Mouse (Mus musculus): ENCODE results near the gene Tuba1c. TPM values are rescaled to one million over a fixed set of nuclear protein-coding genes. Genes with fewer than 3 reads are reported as not detected.

Tuba1c gene
- total RNA-seq, 2 experiments from 2014 or later: 7.1 to 7.7 TPM

DNA sequence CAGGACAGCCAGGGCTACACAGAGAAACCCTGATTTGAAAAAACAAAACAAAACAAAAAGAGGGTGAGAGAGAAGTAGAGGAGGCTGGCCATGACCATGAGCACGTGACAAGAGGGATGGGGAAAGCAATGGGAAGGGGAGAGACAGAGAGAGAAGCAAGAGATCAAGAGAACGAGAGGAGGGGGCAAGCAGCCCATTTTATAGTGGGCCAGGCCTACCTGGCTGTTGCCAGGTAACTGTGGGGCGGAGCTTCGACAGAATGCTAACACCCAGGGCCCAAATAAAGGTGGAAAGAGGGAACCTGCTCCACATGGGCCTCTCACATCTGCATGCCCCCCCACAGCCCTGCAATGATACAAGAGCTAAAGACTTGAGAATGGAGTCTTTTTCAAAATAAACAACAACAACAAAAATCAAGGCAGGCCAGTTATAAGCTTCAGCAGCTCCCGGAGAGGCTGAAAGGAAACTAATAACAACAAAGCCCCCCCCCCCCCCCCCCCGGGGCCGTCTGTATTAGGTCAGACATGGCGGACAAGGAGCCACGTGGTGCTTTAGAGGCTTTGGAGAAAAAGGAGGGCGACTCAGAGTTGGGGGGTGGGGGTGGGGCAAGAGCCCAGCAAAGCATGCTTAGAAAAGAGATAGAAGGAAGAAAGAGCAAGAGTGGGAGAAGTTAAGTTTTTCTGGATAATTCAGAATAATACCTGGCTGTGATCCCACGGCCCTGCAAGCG is 39.8 kb upstream of the Tuba1c start:
- intact Hi-C loops (cut with DNase I): no loop called here

DNA sequence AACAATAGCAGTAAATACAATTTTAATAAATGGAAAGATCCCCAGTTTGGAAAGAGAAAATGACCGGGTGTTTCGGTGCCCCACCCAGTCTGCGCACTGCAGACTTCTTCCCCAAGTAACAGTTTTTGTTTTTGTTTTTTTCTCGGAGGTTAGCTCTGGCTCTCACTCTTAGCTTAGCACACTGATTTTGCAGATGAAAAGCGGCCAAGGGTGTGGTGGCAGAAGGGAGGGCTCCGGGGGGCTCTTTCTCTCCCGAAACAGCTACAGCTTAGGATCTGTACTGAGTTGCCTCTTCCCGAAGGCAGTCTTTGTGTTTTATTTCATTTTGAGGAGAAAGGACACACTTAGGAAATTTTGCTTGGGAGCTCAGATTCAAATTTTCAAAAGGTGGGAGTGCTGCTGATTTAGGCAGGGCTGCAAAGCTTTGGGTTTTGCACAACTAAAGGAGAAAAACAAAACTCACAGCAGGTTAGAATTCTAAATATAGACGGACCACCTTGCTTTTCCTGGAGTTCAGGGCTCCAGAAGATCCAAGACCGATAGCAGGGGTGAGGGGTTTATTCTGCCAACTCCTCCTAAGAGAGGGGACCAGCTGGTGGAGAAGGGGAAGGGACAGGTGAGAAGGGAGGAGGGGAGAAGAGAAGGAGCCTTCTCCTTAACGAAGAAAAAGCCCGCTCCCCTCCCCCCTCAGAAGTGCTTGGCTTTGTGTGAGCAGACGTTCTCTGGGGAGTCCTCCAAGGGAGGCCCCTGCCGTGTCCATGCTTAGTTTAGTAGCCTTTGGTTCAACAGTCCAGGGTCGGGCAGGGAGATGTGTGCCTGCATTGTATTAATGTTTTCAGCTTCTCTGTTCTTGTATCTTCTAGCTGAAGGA is 38.8 kb upstream of the Tuba1c start:
- peak overlapping the region; percentile 23 for H3K4me3 ChIP-seq
- no peak for TF ChIP-seq CTCF (IDR thresholded peaks at IDR 0.05)
- peak; percentile 51 for DNase-seq
- intact Hi-C loops (cut with DNase I): no loop called here
- peak overlapping the region; percentile 99 for H3K27ac ChIP-seq

More for the DNA sequence above, 39.8 kb upstream of the Tuba1c start:
- DNase-seq: no peak
- no peak for TF ChIP-seq CTCF (IDR thresholded peaks at IDR 0.05)
- Histone ChIP-seq H3K4me3 (peak overlapping the region; percentile 1; the same call in 1 of the 2 replicates), H3K27ac (peak overlapping the region; percentile 99)

DNA sequence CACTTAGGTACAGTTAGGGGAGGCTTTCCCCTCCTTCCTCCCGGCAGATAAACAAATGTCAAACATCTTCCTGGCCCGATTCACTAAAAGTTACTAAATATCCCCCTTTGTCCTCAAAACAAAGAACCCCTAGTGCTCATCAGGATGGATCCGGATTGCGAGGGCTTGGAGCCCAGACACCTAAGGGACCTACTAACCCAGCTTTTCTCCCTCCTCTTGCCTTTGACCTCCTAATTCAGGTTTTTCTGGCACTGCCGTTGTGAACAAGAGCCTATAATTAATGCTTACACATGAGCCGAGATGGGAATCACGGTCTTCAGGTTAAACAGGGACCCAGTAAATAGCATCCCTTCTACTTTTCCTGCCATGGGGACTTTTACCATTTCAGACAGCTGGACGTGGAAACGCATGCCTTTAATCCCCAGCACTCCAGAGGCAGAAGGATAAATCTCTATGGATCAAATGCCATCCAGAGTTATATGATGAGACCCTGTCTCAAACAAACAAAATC is 38.1 kb upstream of the Tuba1c start:
- no peak for DNase-seq
- intact Hi-C loops (cut with DNase I): loop anchor here (2.0 kb wide), 1 partner anchor 57 kb away; the partner anchor contains the start of gene Tuba1b

DNA sequence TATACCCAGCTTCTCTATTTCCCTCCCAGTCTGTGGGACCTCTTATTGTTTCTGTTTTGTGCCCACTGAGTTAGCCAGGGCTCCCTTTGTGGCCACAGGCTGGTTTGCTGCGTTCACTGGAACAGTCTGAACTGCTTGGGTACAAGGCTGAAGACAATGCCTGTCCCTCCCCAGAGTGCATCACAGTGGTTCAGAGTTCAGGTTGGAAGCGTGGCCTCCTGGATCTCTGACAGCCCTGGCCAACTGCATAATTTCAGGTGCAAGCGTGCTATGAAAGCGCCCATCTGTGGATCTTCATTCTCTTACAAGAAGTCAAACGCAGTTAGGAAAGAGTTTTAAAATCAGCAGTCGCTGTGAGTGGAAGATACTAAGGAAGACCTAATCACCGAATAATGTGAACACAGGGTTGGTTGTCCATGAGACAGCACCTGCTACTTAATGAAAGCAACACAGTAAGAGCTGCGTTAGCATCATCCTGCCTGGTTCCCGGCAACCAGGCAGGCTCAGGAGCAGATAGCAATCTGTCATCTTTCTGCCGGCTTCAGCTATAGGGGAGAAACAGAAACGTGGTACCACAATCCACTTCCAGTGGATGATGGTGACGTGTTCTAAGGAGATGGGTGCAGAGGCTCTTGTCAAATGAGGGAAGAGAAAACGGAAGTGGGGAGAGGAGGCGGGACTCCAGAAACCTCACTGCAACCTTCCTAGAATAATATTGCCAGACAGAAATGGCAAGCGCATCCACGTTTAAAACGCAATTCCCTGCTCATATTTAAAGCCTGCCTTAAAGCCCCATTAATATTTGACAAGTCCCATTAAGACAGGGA is 37.4 kb upstream of the Tuba1c start:
- intact Hi-C loops (cut with DNase I): loop anchor here (2.0 kb wide), 1 partner anchor 57 kb away; the partner anchor contains the start of gene Tuba1b
- TF ChIP-seq CTCF (IDR thresholded peaks at IDR 0.05): no peak
- peak; percentile 56 for DNase-seq

More for the DNA sequence above, 38.1 kb upstream of the Tuba1c start:
- H3K4me3 ChIP-seq: peak overlapping the region; percentile 23; the same call in 1 of the 2 replicates
- TF ChIP-seq CTCF (IDR thresholded peaks at IDR 0.05): no peak
- peak overlapping the region; percentile 99 for H3K27ac ChIP-seq

DNA sequence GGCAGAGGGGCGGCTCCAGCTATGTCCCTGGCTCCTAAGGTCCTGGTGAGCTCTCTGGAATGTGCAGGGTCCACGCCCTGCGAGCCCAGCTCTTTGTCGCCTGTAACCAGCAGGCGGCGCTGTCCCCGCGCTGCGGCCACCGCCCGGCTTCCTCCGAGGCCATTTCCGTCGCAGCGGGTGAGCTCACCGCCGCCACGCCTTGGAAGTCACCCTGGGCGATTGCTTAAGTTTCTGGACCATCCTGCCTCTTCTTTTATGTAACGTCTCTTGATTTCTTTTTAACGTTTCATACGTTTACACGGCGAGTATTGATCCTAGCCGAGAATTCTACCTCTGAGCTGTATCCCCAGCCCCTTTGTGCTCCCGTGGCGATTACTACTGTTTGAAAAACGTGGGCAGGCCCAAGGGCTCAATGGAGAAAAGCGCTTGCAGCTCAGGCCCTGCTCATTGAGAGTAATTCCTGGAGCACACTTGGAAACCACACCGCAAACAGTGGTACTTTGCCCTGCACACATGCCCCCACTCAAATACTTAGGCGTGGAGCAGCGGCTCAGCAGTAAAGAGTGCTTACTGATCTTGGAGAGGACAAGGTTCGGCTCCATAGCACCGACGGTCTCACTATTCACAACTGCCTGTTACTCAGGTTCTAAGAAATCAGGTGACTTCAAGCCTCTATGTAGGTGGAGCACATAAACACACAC is 36.4 kb upstream of the Tuba1c start:
- intact Hi-C loops (cut with DNase I): loop anchor here (1.0 to 2.0 kb wide), 2 partner anchors 40 to 58 kb away; partner anchors contain the start of genes Gm49450, Tuba1a and Tuba1b
- peak overlapping the region; percentile 99 for H3K27ac ChIP-seq
- DNase-seq: peak; percentile 98
- H3K4me3 ChIP-seq: peak overlapping the region; percentile 82
- peak; percentile 99 for TF ChIP-seq CTCF (IDR thresholded peaks at IDR 0.05)

More for the DNA sequence above, 37.4 kb upstream of the Tuba1c start:
- H3K27ac ChIP-seq: peak overlapping the region; percentile 99
- peak overlapping the region; percentile 82 for H3K4me3 ChIP-seq

DNA sequence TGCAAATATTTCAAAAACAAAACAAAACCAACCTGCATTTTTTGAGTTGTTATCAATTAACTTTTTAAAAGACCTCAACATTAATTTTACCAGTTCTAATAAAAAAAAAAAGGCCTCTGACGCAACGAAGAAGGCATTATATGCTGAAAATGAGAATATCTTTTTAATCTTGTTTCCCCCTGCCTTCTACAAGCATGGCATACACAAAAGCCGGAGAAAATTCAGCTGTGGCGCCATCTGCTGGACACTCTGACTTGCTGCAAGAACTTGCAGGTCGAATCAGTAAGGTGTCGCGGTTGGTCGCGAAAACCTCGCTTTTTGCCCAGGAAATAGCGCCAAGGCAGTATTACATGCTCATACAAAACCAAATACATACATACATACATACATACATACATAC is 35.8 kb upstream of the Tuba1c start:
- peak; percentile 92 for DNase-seq
- Histone ChIP-seq H3K4me3 (peak overlapping the region; percentile 82), H3K27ac (peak overlapping the region; percentile 99)
- peak; percentile 93 for TF ChIP-seq CTCF (IDR thresholded peaks at IDR 0.05)
- intact Hi-C loops (cut with DNase I): loop anchor here (1.0 to 2.0 kb wide), 3 partner anchors 41 to 102 kb away; partner anchors contain the start of genes Gm49450, Tuba1a and Tuba1b

DNA sequence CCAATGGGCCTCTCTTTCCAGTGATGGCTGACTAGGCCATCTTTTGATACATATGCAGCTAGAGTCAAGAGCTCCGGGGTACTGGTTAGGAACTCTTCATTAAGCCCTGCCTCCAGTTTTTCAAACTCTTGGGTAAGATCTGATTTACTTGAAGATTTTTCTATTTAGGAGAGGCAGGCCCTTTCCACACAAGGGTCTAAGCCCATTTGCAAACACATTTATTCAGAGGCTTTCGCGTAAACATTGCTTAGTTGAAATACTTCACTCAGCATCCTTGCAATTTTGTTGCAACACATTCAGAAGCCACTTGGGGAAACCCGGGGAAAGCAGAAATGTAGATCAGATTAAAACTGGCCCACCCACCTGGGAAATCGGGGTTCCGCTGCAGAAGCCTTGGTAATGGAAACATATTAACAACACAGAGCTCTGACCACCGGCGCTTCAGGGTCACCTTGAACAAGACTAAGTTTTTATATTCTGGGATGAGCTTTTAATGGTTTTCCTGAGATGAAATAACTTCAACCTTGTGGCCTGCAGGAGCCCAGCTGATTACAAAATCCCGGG is 34.7 kb upstream of the Tuba1c start:
- no peak for TF ChIP-seq CTCF (IDR thresholded peaks at IDR 0.05)
- H3K4me3 ChIP-seq: no peak overlapping the region
- H3K27ac ChIP-seq: no peak overlapping the region
- intact Hi-C loops (cut with DNase I): loop anchor here (1.0 kb wide), 1 partner anchor 103 kb away; no protein-coding TSS in a partner anchor
- DNase-seq: no peak

DNA sequence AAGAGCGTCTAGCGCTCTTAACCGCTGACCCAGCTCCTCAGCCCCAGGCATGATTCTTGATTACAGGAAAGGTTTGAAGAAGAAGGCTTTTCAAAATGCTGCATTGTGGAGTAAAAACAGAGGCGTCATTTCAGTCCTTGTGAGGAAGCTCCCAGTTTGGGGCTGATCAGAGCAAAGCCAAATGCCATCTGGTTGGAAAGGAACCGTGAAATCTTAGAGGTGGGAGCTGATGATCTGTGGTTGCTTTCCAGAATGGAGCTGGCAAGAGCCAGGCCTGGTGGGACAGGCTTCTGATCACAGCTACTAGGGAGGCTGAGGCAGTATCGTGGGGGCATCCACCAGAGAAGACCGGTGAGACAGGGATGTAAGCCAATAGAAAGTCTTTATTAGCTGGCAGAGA is 32.9 kb upstream of the Tuba1c start:
- TF ChIP-seq CTCF (IDR thresholded peaks at IDR 0.05): no peak
- Histone ChIP-seq H3K4me3 (no peak overlapping the region), H3K27ac (no peak overlapping the region)
- no peak for DNase-seq
- intact Hi-C loops (cut with DNase I): no loop called here

DNA sequence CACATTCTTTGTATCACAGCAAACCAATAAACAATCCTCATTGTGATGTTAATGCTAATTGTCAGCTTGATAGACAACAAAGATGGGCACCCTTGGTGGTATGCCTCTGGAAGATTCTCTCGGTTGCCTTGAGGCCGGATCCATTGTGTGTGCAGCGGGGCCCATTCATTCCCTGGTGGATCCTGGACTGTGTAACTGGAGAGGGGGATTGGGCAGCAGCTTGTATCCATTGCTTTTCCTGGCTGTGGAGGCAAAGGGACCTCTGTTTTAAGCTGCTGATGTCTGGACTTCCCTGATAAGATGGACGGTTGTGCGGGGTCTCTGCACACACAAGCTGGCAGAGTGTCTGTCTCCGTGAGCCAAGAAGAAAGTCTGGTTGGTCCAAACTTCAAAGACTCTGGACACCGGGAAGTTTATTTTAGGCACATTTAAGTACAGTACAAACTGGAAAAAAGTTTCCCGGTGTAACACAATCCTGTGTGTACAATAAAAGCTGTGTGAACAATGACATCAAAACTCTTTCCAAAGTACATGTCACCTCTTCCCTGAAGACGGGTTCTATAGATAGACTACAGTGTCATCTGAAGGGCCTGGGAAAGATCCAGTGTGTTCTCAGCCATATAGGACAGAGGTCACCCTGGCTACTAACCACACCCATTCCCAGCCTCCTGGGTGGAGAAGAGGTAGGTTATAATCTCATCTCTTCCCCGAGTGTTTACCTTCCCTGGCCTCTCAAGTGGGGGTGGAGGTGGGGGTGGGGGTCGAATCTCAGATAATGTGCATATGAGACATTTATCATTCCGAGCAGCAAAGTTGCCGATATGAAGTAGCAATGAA is 31.5 kb upstream of the Tuba1c start:
- TF ChIP-seq CTCF (IDR thresholded peaks at IDR 0.05): no peak
- intact Hi-C loops (cut with DNase I): no loop called here
- Histone ChIP-seq H3K4me3 (no peak overlapping the region), H3K27ac (peak overlapping the region; percentile 51)
- no peak for DNase-seq

DNA sequence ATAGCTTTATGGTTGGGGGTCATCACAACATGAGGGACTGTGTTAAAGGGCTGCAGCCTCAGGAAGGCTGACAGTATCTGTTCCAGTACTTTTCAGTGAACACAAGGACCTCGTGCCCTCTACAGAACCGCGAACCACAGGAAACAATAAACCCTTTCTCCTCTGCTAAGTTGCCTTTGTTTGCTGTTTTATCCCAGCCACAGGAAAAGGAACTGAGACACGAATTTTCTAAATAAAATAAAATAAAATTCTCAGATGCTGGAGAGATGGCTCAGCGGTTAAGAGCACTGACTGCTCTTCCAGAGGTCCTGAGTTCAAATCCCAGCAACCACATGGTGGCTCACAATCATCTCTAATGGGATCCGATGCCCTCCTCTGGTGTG is 30.9 kb upstream of the Tuba1c start:
- Histone ChIP-seq H3K27ac (peak overlapping the region; percentile 12; the same call in 1 of the 2 replicates), H3K4me3 (no peak overlapping the region)
- no peak for TF ChIP-seq CTCF (IDR thresholded peaks at IDR 0.05)
- DNase-seq: no peak
- intact Hi-C loops (cut with DNase I): no loop called here
